Mouse (Mus musculus): Measurements from ENCODE around the gene Otud1.

Otud1 gene

DNA sequence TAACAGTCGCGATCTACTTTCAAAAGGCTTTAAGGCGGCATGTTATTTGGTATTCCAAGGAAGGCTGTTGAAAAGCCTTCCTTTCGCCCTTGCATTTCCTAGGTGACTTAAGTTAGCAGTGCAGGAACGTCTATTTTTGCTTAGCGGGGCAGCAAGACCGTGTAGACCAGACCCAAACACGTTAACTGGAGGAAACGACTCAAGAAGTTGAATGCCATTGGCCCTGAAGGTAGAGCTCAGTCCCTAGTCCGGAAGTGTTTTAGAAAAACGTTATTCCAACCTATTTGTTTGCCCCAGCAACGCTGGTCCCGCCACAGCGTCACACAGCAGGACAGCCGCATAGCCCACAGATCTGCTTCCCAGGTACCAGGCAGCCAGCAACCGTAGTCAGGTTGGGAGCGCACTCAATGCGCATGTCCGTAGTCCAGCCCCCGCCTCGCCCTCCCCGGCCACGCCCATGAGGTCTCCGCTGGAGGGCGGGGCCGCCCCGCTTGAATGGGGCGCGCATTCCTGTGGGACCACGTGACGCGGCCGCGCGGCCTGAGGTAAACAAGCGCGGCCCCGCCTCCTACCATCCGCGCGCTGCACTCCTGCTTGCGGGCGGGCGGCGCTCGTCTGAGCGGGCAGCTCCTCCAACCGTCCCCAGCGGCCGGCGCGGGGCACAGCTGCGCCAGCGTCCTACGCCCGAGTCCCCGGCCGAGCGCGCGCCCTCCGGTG lies at the start of gene Otud1:
Gene Otud1, plus strand, starts transcription at position 595 of the 717 bp plus-strand sequence.
- peak; percentile 98 for DNase-seq

DNA sequence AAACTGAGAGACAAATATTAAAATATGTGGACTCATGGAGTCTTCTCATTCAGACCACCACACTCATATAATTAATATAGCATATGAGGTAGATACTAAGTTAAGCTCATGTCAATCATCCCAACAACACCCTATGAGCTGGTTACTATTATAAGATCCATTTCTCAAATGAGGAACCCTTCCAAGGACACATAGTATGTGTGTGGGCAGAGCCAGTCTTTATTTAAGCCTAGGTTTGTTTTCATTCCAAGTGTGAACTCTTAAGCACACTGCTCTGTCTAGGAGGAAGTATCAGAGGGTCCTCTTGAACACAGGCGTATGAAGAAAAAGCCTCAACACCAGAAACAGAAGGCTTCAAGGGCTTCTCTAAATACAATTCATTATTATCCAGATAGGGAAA lies 49.7 kb upstream of the Otud1 start:
- DNase-seq, result no peak

DNA sequence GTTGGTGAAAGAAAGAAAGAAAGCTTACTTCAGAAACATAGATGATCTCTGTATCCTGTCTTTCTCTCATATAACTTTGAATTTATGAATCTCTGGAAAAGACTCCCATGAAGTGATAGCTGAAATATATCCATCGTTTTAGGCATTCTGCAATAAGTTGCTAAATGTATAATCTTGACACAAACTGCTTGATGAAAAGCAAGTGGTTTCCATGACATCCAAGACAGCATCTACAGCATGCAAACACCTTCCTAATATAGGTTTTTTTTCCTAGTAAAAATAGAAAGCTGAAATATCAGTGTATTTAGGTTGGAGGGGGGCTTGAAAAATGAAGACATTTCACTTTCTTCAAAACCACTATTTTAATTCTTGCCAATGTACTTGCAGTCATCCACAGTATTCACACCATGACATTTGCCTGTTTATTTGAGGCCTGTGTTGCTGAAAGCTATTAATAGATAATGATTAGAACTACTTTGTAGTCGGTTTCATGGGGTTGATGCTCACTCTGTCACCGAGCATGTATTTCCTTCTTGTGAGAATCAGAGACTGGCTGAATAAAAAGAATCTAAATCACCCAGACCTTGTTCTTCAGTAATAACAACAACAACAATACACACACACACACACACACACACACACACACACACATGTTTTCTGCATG lies 49.0 kb upstream of the Otud1 start:
- DNase-seq, result no peak

DNA sequence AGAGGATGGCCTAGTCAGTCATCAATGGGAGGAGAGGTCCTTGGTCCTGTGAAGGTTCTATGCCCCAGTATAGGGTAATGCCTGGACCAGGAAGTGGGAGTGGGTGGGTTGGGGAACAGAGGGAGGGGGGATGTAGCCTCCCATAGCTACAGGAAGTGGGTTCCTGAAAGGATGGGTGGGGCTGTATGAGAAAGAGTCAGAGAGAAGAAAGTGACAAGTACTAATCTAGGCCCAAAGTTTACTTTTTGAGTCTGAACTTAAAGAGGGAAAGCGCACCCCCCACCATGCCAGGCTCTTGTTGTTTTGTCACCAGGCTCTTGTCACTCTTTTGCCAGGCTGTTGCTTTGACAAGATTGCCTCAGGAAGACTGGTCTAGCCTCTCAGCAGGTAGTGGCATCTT lies 35.5 kb upstream of the Otud1 start:
- no peak for DNase-seq

DNA sequence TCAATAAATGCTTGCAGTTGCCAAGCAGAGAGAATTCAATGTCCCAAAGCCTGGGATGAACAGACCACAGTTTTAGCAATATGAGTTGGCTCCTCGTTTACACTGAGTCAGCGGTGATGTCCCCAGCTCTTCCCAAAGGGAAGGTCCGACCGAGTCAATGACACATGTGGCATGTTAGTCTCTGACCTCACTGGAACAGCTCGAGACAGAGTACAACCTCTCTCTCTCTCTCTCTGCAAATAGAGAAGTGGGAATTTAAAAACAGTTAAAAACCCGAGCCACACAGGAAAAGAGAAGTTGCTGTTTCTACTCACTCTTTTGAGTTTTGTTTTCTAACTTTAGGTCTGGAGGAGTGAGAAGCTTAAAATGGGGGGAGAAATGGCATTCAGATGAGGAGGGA lies 30.5 kb upstream of the Otud1 start:
- DNase-seq, result no peak

DNA sequence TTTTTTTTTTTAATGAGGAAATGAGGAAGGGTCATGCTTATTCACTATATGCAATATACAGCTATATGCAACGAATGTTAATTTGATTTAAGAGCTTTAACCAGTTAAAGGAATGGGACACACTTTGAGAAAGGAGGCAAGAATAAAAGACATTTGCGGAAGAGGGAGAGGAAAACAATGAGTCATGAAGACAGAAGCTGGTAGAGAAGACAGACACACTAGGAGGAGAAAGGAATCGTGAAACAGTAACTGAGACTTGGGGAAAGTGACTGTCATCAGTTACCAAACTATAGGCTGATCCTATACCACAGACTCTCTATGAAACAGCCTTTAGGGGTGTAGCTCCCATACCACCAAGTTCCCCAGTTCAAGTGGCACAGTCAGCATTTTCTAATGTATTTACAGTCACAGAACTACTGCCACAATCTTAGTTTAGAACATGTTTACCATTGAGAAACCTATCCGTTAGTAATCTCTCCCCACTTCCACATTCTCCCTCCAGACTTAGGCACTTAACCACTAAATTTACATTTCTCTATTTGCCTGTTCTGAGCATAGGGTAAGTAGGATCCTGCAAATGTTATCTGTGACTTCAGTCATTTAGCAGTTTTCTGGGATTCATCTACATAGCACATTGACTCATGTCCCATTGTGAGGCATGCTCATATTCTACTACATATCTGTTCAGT lies 29.5 kb upstream of the Otud1 start:
- DNase-seq, result no peak

DNA sequence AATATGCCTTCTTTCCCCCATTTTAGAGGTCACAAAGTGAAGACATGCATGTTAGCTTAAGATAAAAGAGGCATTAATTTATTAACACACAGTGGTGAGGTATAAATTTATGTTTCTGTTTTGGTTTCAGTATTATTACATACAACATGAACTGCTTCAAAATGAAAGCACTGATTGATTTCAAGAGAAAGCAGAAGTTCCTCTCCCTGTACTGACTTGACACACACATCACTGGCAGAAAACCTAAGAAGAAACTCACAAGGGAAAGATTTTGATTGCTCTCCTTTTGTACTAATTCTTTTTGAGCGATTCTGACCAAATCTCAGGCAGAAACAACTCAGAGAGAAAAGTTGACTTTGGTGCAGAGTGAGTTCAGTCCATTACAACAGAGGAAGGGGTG lies 27.0 kb upstream of the Otud1 start:
- no peak for DNase-seq

DNA sequence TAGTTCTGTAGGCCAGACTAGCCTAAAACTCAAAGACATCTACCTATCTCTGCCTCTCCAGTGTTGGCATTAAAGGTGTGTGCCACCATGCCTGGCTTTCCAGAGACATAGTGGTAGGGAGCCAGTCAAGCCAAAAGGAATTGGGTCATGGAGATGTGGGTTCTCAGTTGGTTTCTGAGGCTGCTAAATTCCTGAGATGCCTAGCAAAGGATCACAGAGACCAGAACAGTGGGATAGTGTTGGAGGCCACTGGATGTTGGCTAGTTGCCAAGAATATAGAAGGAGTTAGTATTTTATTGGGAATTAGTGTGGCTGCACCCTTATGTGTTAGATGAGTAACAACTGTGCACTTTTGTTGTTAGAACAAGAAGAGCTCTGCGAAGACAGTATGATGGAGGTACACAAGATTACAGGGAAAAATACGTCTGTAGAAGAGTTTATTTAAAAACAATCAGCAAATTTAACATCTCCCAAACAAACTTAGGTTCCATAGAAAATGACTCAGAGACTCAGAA lies 24.1 kb upstream of the Otud1 start:
- DNase-seq, result no peak

DNA sequence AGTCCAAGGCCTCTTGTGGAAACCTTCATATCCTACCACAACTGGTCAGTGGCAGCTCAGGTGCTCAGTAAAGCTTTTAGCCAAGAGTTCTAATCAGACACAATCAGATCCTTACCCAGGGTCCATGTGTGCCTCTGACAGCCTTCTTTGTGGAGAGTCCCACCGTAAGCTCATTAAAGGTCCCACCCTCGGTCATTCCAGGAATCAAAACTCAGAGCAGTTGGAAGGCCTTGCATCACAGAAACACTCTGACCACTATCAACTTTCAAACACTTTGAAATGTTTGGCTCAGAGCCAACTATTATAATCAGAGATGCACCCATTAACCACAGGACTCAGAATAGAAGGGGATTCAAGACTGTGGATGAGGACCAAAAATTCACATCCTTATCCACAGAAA lies 12.4 kb upstream of the Otud1 start:
- DNase-seq, result no peak

DNA sequence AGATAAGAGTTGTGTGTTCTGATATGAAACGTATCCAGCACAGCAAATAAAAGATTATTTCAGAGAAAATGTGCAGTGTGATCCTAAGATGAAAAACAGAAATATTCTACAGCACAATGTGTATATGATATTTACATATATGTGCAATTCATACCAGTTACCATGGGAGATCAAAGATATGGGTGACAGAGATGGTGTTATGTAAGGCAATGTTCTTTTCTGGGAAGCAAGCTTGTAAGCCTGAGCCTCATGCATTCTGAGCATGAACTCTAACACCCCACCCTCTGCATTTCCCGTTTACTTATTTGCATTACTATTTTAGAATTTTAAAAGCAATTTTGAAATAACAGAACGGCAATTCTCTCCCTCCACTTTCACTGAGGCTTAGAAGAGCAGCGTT lies 11.4 kb upstream of the Otud1 start:
- DNase-seq, result no peak

DNA sequence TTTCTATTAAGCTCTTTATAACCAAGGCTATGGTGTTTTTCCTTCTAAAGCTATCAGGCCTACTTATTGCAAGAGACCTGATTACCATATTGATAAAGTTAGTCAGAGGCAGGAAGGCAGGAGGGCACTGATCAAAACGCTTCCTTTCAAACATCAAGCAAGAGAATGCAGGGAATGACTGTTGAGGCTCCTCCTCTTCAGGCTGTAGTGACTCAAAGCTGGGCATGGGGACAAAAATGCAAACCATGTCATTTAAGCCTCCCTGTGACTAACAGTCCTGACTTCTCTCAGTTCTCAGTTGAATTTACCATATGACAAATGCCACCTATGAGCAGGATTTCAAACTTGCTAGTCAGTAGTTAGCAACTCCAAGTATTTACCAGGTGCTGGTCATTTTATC lies 10.6 kb upstream of the Otud1 start:
- DNase-seq, result no peak

DNA sequence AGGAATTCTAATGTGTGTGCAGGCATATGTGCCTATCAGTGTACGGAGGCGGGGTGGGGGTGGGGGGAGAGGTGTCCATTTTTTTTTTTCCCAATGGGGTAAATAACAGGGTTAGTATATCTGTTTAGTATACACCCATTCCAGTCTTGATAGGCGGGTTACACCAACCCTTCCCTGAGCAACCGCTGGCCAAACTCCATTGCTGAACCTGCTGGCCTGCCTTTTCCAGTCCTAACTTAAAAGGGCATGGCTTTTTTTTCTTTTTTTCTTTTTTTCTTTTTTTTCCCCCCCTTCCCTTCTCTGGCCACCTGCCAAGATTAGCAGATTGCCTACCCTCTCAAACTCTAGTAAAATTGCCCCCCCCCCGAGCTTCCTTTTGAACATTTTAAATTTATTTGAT lies 1.1 kb upstream of the Otud1 start:
- DNase-seq, result peak; percentile 50

DNA sequence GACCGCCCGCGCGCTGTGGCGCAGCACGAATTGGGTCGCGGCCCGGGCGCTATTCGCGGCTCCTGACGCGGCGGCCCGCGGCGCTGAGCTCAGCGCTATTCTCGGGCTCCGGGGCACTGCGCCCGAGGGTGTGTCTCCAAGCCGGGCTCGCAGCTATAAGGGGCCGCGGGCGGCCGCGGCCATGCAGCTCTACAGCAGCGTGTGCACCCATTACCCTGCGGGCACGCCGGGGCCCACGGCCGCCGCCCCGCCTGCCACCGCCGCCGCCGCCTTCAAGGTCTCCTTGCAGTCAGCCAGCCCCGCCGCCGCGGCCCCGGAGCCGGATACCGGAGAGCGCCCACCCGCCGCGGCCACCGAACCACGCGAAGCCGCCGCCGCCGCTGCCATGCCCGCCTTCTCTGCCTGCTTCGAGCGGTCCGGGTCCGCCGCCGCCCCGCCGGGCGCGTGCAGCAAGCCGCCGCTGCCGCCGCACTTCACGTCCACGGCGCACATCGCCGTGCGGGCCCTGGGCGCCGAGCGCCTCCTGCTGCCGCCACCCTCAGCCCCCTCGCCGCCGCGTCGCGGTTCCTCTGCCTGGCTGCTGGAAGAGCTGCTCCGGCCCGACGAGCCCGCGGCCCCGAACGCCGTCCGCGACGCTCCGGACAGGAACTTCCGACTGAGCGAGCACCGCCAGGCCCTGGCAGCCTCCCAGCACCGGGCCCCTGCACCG lies 483 bp downstream of the Otud1 start:
- peak; percentile 54 for DNase-seq

DNA sequence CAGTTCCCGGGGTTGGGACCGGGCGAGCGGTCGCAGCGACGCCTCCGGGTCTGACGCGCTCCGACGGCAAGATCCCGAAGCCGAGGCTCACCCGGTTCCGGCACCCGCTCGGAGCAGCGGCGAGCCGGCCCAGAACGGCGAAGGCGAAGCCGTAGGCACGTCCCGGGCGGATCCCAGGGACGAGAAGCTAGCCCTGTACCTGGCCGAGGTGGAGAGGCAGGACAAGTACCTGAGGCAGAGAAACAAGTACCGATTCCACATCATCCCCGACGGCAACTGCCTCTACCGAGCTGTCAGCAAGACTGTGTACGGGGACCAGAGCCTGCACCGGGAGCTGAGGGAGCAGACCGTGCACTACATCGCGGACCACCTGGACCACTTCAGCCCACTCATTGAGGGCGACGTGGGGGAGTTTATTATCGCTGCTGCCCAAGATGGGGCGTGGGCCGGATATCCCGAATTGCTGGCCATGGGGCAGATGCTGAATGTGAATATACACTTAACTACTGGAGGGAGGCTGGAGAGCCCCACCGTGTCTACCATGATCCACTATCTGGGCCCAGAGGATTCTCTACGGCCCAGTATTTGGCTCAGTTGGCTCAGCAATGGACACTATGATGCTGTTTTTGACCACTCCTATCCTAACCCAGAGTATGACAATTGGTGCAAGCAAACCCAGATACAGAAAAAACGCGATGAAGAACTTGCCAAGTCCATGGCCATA lies 1.3 kb downstream of the Otud1 start:
- DNase-seq, result peak; percentile 40

DNA sequence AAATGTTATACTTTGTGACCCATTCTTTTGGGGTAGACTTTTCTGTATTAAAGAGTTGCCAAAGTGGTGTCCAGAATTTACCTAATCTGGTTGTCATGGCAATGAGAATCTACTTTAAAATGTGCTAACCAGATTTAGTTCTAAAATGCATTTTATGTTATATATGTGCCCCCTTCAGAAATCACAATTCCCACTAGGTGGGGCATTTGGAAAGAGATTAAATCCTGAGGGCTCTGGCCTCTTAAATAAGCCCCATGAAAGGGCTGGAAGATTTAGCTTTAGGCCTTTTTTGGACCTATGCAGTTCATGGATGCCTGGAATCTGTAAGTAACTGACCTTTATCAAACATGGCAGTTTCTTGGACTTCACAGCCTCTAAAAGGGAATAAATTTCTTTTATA lies 3.3 kb downstream of the Otud1 start:
- peak; percentile 15 for DNase-seq

DNA sequence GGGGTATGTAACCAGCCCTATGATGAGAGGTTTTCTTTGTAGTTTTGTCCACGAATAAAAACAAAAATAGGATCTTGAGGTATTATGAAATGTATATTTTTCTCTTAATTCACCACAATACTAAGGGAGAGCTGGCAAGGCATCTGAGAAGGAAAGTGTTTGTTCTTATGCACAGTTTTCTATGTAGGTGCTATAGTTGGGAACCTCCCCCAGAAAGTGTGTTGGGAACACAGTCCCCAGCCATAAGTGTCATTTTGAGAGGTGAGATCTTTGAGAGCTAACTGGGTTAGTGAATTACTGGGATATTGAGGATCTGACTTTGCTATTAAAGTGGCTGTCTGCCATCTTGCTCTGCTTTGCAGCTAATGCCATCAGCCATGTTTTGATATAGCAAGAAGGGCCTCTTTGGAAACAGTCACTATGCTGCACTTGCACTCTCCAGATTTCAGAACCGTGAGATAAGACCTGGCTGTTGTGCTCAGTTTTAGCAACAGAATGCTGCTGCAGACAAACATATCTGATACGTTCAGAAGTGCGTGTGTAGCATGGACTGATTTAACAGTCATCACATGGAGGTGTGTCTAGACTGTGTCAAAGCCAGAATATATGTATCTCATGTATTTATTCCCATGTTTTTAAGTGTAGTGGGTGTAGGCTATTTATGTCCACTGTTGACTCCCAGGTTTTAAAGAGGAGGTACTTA lies 5.7 kb downstream of the Otud1 start:
- no peak for DNase-seq

DNA sequence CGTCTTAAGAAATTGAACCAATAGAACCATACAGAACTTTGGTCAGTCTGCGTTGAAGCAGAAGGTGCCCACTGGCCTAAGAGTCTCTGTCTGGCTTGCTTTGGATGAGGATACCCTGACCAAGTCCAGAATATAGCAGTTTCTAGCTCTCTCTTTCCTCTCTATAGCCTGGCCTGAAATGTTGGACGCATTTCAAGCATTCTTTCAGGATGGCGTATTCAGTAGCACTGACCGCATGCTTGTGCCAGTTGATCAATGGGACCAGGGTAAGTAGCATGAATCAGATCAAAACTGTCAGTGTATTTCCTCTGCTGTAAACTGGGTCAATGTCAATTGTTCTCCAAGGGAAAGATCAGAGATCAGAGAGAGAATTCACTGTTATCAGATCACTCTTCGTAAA lies 6.6 kb downstream of the Otud1 start:
- no peak for DNase-seq

DNA sequence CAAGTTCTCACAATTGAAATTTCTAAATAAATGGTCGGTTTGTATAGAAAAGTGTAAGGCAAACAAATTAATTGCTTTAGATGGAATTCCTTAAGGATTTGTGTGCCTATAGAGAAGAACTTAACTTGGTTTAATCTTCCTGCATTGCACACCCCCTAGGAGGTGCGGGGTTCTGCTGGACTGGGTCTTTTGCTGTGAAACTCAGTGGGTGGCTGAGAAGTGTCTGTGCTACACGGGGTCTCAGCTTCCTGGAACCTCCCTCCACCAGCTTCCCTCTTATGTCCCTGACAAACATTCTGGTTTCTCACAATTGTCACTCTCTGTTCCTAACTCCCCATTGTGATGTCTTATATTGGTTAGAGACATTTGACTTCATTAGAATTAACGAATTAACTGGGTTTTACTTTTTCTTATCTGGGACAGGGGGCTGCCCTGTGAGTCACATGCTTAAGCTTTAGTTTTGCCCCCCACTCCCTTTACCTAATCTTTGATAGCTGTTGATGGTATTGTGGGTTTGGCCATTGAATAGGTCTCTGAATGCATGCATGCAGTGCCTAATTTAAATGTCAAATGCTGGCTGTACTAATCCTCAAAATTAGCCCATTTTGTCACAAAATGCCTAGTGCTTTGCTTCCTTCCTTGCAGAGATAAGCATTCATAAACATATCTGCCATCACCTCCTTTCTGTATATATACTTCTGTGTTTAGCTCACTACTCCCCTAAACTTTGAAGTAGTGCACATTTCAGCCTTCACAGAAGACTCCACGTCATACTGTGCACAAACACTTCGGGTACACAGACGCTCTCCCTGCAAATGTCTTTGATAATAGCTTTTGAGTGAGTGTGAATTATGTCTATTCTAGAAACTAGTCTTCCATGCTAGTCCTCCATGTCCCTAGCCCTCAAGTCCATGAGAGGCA lies 7.3 kb downstream of the Otud1 start:
- DNase-seq, result no peak

DNA sequence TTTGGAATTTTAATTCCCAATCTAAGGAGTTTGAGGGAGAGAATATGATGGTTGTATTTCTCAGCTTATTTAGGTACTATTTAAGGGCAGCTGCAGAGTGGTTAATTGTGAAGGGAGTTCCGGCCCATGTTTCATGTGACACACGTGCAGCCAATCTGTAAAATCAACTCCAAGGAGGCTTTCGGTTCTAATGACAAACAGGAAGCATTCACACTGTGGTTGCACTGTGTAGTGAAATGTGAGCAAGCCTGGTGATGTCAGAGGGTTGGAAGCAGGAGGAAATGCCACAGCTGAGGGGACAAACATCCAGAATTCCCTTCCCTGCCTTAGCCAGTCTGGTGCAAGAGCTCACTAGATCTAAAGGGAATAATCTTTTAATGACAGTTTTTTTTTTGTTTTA lies 8.3 kb downstream of the Otud1 start:
- no peak for DNase-seq

DNA sequence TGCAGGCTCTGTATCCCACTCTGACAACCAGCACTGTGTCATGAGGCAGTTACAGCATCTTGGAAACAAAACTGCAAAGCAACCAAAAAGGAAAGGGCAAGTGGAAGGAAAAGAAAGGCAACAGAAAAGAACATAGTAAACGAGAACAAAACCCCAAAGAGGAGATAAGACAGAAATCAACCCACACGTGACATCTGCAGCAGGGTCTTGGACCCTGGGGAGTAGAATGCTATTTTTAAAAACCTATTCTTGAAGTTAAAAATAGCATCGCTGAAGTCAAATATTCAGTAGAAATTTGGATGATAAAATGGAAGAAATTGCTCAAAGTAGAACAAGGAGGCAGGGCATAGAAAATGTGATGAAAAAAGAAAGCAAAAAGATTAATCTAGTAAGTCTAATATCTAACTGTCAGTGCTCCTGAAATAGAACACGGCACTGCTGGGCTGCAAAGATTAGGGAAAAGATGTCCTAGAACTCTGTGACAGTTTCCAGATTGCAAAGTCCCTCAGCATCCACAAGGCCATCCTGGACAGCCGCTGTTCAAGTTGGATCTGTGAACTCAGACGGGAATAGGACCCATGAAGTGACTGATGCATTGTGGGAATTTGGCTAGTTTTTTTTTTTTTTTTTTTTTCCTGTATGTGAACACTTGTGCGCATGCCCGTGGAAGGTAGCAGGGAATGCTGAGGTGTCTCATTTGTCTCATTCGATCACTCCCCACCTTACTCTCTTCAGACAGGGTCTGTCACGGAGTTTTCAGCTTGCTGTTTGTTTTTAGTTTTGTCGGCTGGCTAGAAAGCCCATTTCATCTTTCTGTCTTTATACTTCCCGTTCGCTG lies 13.5 kb downstream of the Otud1 start:
- DNase-seq, result no peak
